Mouse (Mus musculus) c-Kit-positive CD71-negative TER-119-negative erythroid progenitor cells, embryonic 14.5 days (primary cell): Measurements from ENCODE around the gene Kctd7.

Experiments used
- DNase-seq: peaks from one replicate; pipeline ENCODE4 v3.0.0-alpha.2; 2013; ENCODE audit warnings: low read depth

Kctd7 gene

DNA sequence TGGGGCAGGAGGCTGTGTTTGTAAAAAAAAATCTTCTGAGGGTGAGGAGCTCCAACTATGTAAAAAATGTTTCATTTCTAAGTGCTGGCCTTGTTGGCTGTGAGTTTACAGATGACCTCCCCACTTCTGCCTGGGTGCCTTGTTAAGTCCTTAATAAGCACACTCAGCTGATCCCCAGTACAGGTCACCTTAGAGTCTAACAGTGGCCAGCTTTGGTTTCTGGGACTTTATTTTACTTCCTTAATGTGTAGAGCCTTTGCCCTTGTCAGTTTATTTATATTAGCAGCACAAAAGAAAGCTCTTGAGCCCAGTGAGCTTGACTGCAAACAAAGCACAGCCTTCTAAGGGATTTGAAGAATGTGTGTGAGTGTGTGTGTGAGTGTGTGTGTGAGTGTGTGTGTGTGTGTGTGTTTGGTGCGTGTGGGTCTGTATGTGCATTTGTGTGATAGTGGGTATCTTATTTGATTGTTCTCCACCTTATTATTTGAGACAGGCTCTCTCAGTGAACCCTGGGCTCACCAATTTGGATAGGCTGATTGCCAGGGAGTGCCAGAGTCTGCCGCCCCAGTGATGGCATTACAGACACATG is 47.8 kb downstream of the Kctd7 start:
- no peak for DNase-seq

DNA sequence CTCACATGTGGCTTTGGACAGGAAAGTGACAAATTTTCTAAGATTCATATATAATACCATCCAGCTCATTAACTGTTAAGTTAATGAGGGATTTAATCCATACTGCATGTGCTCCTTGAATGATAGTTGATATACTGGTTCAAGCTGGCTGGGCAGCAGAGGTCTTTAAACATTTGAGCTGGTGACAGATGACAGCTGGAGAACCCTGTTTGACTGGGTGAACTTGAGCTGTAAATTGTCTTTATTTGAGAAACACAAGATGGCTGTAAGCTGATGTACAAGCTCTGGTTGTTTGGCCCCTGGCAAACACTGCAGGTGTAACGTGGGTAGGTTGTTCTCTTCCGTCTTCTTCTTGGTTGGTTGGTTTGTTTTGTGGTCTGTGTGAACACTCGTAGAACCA is 49.1 kb downstream of the Kctd7 start:
- no peak for DNase-seq

GRCm38 (mm10) chr5:130196307-130196706 is 51.6 kb downstream of the Kctd7 start:
- DNase-seq: no peak

GRCm38 (mm10) chr5:130197454-130197853 is 52.8 kb downstream of the Kctd7 start:
- DNase-seq: no peak

DNA sequence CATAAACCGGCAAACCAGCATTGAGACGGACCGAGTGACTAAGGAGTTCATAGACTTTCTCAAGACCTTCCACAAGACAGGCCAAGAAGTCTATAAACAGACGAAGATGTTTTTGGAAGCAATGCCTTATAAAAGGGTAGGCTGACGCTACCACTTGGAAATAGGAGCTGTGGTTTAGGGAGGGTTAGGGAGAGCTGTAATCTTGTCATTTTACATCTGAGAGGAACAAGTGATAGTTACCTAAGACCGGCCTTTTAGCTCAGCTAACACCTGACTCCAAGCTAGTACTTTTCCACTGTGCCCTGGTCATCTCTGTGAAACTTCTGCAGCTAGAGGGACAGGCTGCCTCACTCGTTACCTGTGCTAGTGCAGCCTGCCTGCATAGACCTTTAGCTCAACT is 53.3 kb downstream of the Kctd7 start:
- DNase-seq: no peak

DNA sequence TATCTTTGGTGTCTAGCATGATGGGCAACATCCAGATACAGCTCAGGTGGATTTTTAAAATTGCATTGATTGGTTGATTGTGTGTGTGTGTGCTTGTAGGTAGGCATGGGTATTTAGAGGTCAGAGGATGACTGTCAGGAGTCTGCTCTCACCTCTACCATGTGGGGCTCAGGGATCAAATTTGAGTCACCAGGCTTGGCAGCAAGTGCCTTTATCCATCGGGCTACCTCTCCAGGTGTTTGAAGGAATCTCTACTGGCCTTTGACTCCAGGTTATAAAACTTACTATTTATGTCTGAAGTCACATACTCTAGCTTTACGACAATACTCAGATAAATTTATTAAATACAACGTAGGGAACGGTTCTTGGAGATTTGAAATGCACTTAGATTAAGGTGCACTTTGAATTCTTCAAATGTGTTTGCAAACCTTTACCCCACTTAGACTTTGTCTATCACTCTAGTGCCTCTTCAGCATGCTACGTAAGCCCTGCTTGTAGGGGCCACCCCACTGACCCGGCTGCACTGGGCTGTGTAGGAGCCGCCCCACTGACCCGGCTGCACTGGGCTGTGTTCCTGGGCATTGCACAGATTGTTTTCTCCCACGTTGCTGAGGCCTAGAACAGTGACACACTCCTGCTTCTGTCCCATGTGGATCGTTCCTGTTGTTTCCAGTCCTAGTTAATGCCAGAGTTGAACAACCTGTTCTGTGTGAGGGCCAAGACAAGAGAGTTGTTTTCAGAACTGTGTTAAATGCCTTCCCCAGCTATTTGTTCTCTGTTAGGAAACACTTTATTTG is 55.8 kb downstream of the Kctd7 start:
- DNase-seq: no peak

DNA sequence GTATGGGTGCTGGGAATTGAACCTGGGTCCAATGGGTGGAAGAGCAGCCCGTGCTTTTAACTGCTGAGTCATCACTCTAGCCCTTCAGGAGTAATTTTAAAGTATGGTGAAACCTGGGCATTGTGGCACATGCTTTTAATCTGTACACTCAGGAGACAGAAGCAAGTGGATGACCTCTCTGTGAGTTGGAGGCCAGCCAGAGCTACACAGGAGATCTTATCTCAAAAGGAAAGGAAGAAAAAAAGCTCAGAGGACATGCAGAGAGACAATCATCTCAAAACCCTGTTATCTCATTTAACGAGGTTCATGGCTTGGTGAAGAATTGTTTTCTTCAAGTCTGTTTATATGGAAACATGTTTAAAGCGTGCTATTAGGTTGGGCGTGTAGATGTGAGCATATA is 59.3 kb downstream of the Kctd7 start:
- no peak for DNase-seq

- DNase-seq: no peak
Measured at GRCm38 (mm10) chr5:130204560-130204959, 59.9 kb downstream of the Kctd7 start.
